Mouse (Mus musculus): ENCODE results near the gene Nme2. TPM values are rescaled to one million over a fixed set of nuclear protein-coding genes. Genes with fewer than 3 reads are reported as not detected.

Gene Nme2
- total and polyA plus RNA-seq, 3 experiments: 193 to 505 (median 351) TPM

Other genes with a start within 250 kb of the Nme2 start
- gene Utp18, start 70.5 kb downstream of the Nme2 start, total RNA-seq (2021): 10 to 100 TPM; 22.2 to 22.3 TPM
- 5.2 and 7.1 TPM in 2 replicates for gene Utp18, start 70.5 kb downstream of the Nme2 start, polyA plus RNA-seq (2012; rRNA removed)
- 10 to 100 TPM; 22.4 to 30.4 TPM for gene Mbtd1, start 70.4 kb downstream of the Nme2 start, total RNA-seq (2021)
- gene Mbtd1, start 70.4 kb downstream of the Nme2 start, polyA plus RNA-seq (2012; rRNA removed): 3.3 and 4.7 TPM in 2 replicates
- 100 to 1,000 TPM in 1 of 2 experiments, 10 to 100 TPM in 1; 66.2 to 106 TPM for gene Gm20390, start 12.0 kb upstream of the Nme2 start, total RNA-seq (2021)
- gene Gm20390, start 12.0 kb upstream of the Nme2 start, polyA plus RNA-seq (2012; rRNA removed): 11.1 and 11.7 TPM in 2 replicates
- 10 to 100 TPM; 25.2 to 40.0 TPM for gene Nme1, start 12.3 kb upstream of the Nme2 start, total RNA-seq (2021)
- gene Nme1, start 12.3 kb upstream of the Nme2 start, polyA plus RNA-seq (2012; rRNA removed): 45.5 and 58.5 TPM in 2 replicates
- 100 to 1,000 TPM in 1 of 2 experiments, 10 to 100 TPM in 1; 88.5 to 100 TPM for gene Spag9, start 39.8 kb upstream of the Nme2 start, total RNA-seq (2021)
- gene Spag9, start 39.8 kb upstream of the Nme2 start, polyA plus RNA-seq (2012; rRNA removed): 24.5 and 39.7 TPM in 2 replicates